Mouse (Mus musculus) mature B cell (primary cell): ENCODE results near the gene Lamtor3.
"Not testable (repeated sequence)": the region's sequence is repeated elsewhere in the genome, so short reads cannot be mapped to it uniquely, and the experiment has no call there.

ENCODE experiments used
- in situ Hi-C: fragments of 300-500 bp; cut with MboI; formaldehyde crosslinking; loops from 2 replicates; pipeline ENCODE4 v1.14.3; 2019

Gene Lamtor3

DNA sequence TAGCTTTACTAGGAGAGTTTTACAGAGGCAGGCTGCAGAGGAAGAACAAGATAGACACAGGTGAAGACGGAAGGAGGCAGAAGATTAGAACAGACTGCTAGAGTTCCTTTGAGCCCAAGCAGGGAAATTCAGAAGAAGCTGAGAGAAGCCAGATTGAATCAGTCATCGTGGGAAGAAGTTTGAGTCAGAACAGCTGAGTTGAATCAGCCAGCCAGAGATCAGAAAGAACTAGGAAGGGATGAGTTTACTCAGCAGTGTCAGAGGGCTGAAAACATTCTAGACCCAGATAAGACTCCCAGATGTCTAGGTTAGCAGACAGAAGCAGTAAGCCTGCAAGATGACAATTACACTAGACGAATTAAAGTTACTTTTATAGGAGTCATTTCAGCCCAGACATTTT, 15.7 kb downstream of the Lamtor3 start:
- in situ Hi-C loops, result no loop called here

DNA sequence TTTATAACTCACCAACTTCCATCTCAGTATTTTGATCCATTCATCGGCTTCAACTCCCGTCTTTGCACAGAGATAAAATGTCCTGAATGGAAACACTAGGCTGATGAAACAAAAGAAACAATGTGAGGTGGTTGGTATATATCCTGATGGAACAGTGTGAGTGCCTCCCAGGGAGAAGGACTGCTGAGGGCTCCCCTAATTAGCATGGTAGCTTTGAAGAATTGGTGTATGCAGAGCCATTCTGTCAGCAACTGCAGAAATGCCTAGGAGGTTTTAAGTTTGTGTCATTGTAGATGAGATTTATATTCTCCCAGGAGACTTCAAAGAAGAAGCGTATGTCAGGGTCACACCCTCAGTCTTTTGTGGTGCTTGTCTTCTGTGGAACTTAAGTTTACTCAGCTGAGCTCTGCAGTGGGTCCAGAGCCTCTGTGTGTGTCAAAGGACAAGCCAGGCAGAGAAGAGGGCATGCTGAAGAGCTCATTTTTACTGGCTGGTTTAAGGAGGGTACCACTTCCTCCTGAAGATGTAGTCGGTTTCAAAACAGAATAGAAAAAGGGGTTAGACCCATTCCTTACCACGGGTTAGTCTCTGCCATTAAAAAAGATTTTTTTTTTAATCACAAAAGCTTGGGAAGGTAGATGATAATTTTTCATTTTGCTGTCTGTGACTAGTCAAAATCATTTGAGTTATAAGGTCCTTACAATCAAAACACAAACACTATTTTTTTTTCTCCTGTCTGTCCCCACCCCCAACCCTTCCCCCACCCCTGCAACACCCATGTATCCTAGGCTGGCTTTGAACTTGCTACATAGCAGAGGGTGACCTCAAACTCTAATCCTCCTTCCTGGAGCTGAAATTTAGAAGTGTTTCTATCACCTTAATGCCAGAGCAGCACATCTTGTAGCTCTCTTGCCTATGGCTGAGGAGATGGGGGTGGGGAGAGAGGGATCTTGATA, 17.5 kb downstream of the Lamtor3 start:
- in situ Hi-C loops, result no loop called here

- in situ Hi-C loops, result no loop called here
These were observed 18.2 kb downstream of the Lamtor3 start for GRCm38 (mm10) chr3:137936541-137936940.

GRCm38 (mm10) chr3:137938608-137939007, 20.3 kb downstream of the Lamtor3 start:
- in situ Hi-C loops, result no loop called here

GRCm38 (mm10) chr3:137940757-137941156, 22.5 kb downstream of the Lamtor3 start:
- in situ Hi-C loops, result no loop called here

GRCm38 (mm10) chr3:137941555-137941954, 23.2 kb downstream of the Lamtor3 start:
- in situ Hi-C loops, result no loop called here

GRCm38 (mm10) chr3:137942098-137942622, 23.9 kb downstream of the Lamtor3 start:
- in situ Hi-C loops, result no loop called here

- in situ Hi-C loops, result no loop called here
These were observed 25.4 kb downstream of the Lamtor3 start for GRCm38 (mm10) chr3:137943737-137944154.

DNA sequence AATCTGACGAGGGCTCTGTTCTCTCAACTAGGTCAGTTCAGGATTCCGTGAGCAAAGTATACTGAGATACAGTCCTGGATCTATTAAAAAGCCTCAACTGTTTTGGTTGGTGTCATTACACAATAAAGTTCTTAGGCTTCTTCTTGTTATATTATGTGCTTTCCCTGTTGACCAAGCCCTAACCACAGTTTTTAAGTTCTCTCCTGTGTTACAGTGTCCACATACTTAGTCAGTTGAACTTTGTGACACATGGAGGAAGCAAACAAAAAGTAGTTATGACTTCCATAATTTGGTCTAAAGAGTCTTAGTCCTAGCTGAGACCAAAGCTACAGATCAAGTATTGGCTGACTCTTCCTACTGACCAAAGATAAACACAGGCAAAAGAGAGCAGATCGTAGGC, 28.5 kb downstream of the Lamtor3 start:
- in situ Hi-C loops, result no loop called here

GRCm38 (mm10) chr3:137947525-137947924, 29.2 kb downstream of the Lamtor3 start:
- in situ Hi-C loops, result no loop called here

DNA sequence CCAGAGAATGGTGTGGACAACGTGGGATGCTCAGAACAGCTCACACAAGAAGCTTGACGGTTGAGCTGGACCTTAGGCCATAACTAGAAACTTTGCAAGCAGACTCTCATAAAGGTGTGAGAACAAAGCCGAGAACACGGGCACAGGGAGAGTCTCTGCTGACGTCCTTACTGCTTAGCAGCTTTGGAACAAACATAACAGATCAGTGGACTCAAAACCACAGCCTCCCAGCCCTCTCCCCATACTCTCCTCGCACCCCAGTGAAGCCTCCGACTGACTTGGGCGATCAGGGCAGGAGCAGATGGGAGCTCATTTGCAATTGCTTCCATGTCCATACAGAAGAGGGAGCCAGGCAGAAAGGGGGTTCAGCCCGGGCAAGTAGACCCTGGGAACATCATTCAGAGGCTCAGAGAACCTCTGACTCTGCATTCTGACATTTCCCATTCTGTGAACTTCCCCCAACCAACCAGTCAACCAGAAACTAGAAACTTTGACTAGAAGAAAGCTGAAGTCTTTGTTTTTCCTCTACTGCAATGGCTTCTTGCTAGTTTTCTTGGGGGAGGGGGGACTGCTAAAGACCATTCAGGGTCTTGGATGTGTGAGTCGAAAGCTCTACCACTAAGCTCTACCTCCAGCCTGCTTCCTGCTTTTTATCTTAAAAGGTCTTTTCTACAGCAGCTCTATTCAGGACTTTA, 32.0 kb downstream of the Lamtor3 start:
- in situ Hi-C loops, result no loop called here

DNA sequence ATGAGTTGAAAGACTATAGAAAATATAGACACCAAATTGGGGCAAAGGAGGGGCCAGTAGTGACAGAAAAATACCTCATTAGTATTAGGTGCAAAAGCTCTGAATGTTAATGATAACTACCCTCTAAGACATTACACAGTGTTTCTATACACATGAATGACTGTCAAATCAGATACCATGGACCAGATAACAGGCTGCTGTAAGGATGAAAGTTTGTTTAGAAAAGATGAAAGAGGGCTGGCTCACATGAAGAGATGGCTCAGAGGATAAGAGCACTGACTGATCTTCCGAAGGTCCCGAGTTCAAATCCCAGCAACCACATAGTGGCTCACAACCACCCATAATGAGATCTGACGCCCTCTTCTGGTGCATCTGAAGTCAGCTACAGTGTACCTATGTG, 33.0 kb downstream of the Lamtor3 start:
- in situ Hi-C loops, result not testable (repeated sequence)

GRCm38 (mm10) chr3:137951819-137952218, 33.5 kb downstream of the Lamtor3 start:
- in situ Hi-C loops, result no loop called here

DNA sequence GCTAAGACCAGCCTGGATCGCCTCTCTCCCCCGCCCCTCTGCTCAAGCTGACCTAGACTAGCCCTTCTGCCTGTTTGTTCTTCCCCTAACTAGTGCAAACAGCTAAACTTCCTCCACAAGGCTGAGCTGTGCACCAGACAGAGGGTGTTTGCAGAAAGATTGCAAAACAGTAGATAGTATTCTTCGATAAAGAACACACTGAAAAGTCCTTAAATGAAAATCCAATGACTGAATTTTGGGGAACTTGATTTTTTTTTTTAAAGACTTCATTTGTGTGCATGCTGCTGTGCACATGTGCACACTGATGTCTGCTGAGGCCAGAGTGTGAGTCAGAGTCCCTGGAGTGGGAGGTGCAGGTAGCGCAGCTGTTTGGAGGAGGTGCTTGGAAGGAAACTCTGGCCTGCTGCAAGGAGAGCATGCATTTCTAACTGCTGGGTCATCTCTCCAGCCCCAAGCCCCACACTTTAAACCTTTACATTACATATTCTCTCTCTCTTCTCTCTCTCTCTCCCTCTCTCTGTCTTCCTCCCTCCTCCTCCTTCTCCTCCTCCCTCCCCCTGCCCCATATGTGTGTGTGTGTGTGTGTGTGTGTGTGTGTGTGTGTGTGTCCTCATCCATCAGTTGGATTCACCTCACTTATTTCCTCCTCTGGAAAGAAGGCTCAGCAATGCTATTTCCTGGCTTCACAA, 34.1 kb downstream of the Lamtor3 start:
- in situ Hi-C loops, result no loop called here

DNA sequence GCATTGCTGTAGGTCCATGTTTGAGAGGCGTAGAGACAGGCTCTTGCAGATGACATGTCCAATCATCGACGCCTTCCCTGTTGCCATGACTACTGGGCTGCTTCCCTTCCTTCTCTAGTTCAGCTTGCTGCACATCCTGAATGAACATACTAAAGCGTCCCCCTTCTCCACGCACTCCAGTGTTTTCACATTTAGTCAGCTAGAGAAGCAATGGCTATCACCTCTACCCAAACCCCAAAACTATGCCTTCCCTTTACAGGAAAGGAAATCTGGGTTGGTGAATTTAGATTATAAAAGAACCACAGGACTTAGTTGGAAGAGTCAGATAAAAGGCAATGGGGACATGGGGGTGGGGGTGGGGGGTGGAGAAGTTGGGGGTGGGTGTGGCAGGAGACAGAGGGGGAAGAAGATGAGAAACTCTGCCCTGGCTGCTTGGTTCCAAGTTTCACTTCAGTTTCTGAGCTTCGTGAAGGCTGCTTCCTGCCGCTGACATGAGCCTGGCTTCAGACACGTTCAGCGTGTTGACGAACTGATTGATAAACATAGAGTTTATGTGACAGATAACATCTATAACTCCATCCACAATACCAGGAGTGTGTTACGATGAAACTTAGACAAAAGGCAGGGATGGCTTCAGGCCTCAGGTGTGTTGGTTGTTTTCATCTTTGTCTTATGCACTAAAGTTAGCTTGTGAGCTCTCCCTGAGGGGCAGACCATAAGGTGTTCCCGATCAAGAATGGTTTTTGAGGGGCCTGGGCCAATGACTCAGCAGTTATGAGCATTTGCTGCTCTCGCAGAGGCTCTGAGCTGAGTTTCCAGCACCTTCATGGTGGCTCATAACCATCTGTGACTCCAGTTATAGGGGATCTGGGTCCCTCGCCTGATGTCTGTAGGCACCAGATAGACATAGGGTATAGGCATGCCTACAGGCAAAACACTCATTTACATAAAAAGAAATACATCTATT, 34.9 kb downstream of the Lamtor3 start:
- in situ Hi-C loops, result no loop called here

GRCm38 (mm10) chr3:137954256-137954916, 36.1 kb downstream of the Lamtor3 start:
- in situ Hi-C loops, result no loop called here

GRCm38 (mm10) chr3:137955560-137956081, 37.3 kb downstream of the Lamtor3 start:
- in situ Hi-C loops, result no loop called here

DNA sequence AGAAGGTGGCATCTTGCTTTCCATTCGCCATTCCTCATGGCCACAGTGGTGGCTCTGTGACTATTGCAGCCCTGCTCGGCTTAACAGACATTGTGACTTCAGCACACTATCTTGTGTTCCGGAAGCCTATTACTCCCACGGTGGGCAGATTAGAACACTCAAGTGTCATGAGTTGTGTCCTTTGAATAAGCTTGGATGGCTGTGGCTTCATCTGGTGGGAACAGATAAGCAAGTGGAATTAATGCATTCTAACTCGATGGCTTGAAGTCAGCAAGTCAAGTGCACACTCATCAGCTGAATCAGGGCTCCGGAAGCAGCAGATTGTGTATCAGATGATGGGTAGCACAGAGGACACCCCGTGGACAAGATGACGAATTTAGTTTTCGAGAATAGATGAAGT, 39.6 kb downstream of the Lamtor3 start:
- in situ Hi-C loops, result no loop called here

DNA sequence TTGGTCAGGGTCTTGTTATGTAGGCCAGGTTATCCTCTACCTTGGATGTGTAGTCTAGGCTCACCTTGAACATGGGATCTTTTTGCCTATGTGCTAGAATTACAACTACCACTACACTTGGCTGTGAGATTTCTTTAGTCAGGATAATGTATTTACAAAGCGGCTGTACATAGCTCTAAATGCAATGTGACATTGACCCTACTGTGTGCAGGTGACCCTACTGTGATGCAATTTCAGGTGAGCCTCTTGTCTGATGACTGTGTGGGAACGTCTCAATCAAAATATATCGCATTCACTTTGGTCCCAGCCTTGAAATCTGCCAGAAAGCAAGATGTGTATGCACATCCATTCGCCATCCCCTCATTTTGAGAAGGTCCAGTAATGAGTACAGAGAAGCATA, 40.0 kb downstream of the Lamtor3 start:
- in situ Hi-C loops, result no loop called here

DNA sequence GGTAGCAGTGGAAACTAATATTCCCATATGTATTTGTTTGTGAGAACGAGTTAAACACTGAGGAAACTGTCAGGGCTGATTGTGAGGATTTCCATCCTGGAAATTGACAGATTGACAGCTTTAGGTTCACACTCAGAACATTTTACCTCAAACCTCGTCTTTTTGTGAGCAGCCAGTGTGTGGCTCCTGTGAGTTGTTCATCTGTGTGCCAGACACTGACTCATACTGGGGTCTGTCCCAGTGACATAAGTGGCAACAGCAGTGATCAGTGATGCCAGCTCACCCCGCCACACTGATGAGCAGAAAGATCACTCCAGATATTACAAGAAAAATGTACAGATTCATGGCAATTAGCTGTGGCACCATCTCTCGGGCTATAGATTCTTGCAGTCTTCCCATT, 41.1 kb downstream of the Lamtor3 start:
- in situ Hi-C loops, result no loop called here
